Mouse (Mus musculus) stomach, postnatal 0 days (tissue): ENCODE results near the gene Atp5k. TPM values are rescaled to one million over a fixed set of nuclear protein-coding genes. Genes with fewer than 3 reads are reported as not detected.

ENCODE experiments used
- ATAC-seq: fragments of 200-750 bp; cut with Nextera tagmentation; 2 replicates; pipeline ENCODE4 v1.8.0; 2017; ENCODE audit not compliant: low FRiP score, low TSS enrichment
- DNase-seq: peaks from one replicate; pipeline ENCODE4 v3.0.0-alpha.2; 2016; ENCODE audit warnings: low spot score
- H3K27ac ChIP-seq: fragments of 300-500 bp; sonication (generic); replicated peaks from 2 replicates; pipeline ENCODE4 v1.5.1; 2014; ENCODE audit warnings: mild to moderate bottlenecking, control low read depth
- H3K27me3 ChIP-seq: fragments of 300-500 bp; sonication (generic); 2 replicates; pipeline ENCODE4 v1.6.1; 2014; ENCODE audit warnings: low read length; ENCODE audit not compliant: control insufficient read depth, insufficient read depth
- H3K36me3 ChIP-seq: fragments of 300-500 bp; sonication (generic); 2 replicates; pipeline ENCODE4 v1.6.1; 2014; ENCODE audit warnings: low read length, mixed read lengths; ENCODE audit not compliant: control insufficient read depth, insufficient read depth
- H3K4me1 ChIP-seq: fragments of 300-500 bp; sonication (generic); replicated peaks from 2 replicates; pipeline ENCODE4 v1.6.1; 2014; ENCODE audit warnings: antibody characterized with exemption; ENCODE audit not compliant: control insufficient read depth, insufficient read depth
- H3K4me2 ChIP-seq: fragments of 300-500 bp; sonication (generic); replicated peaks from 2 replicates; pipeline ENCODE4 v1.6.1; 2014; ENCODE audit warnings: low read depth, mild to moderate bottlenecking, control low read depth, moderate library complexity
- H3K4me3 ChIP-seq: fragments of 300-500 bp; sonication (generic); 2 replicates; pipeline ENCODE4 v1.5.1; 2014; ENCODE audit warnings: low read depth, low read length, control low read depth
- H3K9ac ChIP-seq: fragments of 300-500 bp; sonication (generic); 2 replicates; pipeline ENCODE4 v1.6.1; 2014; ENCODE audit warnings: mild to moderate bottlenecking, low read length, control low read depth, mixed read lengths
- H3K9me3 ChIP-seq: fragments of 300-500 bp; sonication (generic); 2 replicates; pipeline ENCODE4 v1.6.1; 2016; ENCODE audit warnings: low read length; ENCODE audit not compliant: control insufficient read depth
- CTCF ChIP-seq: IDR thresholded peaks from 2 replicates; pipeline ENCODE4 v1.5.1; 2016; ENCODE audit warnings: antibody characterized with exemption, low read depth, mild to moderate bottlenecking, moderate library complexity
- EP300 ChIP-seq: optimal IDR thresholded peaks from 2 replicates; pipeline ENCODE3; 2016; ENCODE audit warnings: antibody characterized with exemption
- WGBS: fragments of 180-500 bp; shearing (Covaris S2); extraction: QIAGEN DNeasy Blood & Tissue Kit; methylation state at CpG from one replicate; pipeline ENCODE4 v1.1.7; 2014; 5-methylcytosine and 5-hydroxymethylcytosine counted together
- polyA plus RNA-seq: library from polyadenylated mRNA; unstranded; fragments of >200 nt; fragmentation: Nextera tagmentation; extraction: Ambion mirVana; gene quantifications from 2 replicates; pipeline ENCODE4 v1.2.1, GENCODE M21; 2015

Atp5k gene
- polyA plus RNA-seq, 1 experiment from 2014 or later: 641 TPM

- ATAC-seq: no peak
- H3K4me2 ChIP-seq: no peak overlapping the region
- DNase-seq: no peak
- no peak overlapping the region for H3K27ac ChIP-seq
- no peaks in the 10 kb centered on the region for H3K4me1 ChIP-seq
- no peaks in the 10 kb centered on the region for H3K36me3 ChIP-seq
- TF ChIP-seq CTCF: no peak
- TF ChIP-seq EP300: no peak
- no peak overlapping the region for H3K4me3 ChIP-seq
- no peak overlapping the region for H3K9ac ChIP-seq
- no peaks in the 10 kb centered on the region for H3K9me3 ChIP-seq
- 72% methylated on average over 3 of the region's 3 CpGs for WGBS
- no peaks in the 10 kb centered on the region for H3K27me3 ChIP-seq
Observed at GRCm38 (mm10) chr5:108422741-108423140, 11.5 kb downstream of the Atp5k start.

- no peak for ATAC-seq
- Histone ChIP-seq H3K9me3 (no peaks in the 10 kb centered on the region), H3K27me3 (no peaks in the 10 kb centered on the region), H3K27ac (no peak overlapping the region), H3K4me2 (no peak overlapping the region), H3K9ac (no peak overlapping the region), H3K36me3 (no peaks in the 10 kb centered on the region), H3K4me1 (no peaks in the 10 kb centered on the region), H3K4me3 (no peak overlapping the region)
- DNase-seq: no peak
- 73% methylated on average over 2 of the region's 2 CpGs for WGBS
- TF ChIP-seq CTCF (no peak), EP300 (no peak)
Observed at GRCm38 (mm10) chr5:108414711-108415110, 19.5 kb downstream of the Atp5k start.

GRCm38 (mm10) chr5:108406977-108407376 lies 27.3 kb downstream of the Atp5k start:
- Histone ChIP-seq H3K9me3 (no peaks in the 10 kb centered on the region), H3K36me3 (no peaks in the 10 kb centered on the region), H3K27me3 (no peaks in the 10 kb centered on the region), H3K4me3 (no peak overlapping the region), H3K27ac (no peak overlapping the region), H3K4me1 (no peaks in the 10 kb centered on the region), H3K4me2 (no peak overlapping the region), H3K9ac (no peak overlapping the region)
- no peak for TF ChIP-seq EP300
- TF ChIP-seq CTCF: no peak
- DNase-seq: no peak
- 63% methylated on average over 2 of the region's 2 CpGs for WGBS
- no peak for ATAC-seq

GRCm38 (mm10) chr5:108405460-108405859 lies 28.8 kb downstream of the Atp5k start:
- DNase-seq (no peak), ATAC-seq (no peak)
- Histone ChIP-seq H3K27ac (no peak overlapping the region), H3K4me2 (no peak overlapping the region), H3K4me3 (no peak overlapping the region), H3K36me3 (no peaks in the 10 kb centered on the region), H3K27me3 (no peaks in the 10 kb centered on the region), H3K4me1 (no peaks in the 10 kb centered on the region), H3K9ac (no peak overlapping the region), H3K9me3 (no peaks in the 10 kb centered on the region)
- 68% methylated on average over 1 of the region's 1 CpGs for WGBS
- TF ChIP-seq EP300 (no peak), CTCF (no peak)

- Histone ChIP-seq H3K27me3 (no peaks in the 10 kb centered on the region), H3K36me3 (no peaks in the 10 kb centered on the region), H3K4me2 (no peak overlapping the region), H3K27ac (no peak overlapping the region), H3K9ac (no peak overlapping the region), H3K4me1 (no peaks in the 10 kb centered on the region), H3K9me3 (no peaks in the 10 kb centered on the region), H3K4me3 (no peak overlapping the region)
- TF ChIP-seq EP300 (no peak), CTCF (no peak)
- WGBS: 71% methylated on average over 4 of the region's 4 CpGs
- DNase-seq (no peak), ATAC-seq (no peak)
Observed at GRCm38 (mm10) chr5:108403453-108403852, 30.8 kb downstream of the Atp5k start.

- Histone ChIP-seq H3K27me3 (no peaks in the 10 kb centered on the region), H3K4me1 (no peaks in the 10 kb centered on the region), H3K4me2 (no peak overlapping the region), H3K4me3 (no peak overlapping the region), H3K27ac (no peak overlapping the region), H3K9me3 (no peaks in the 10 kb centered on the region), H3K36me3 (no peaks in the 10 kb centered on the region), H3K9ac (no peak overlapping the region)
- TF ChIP-seq EP300 (no peak), CTCF (no peak)
- ATAC-seq (no peak), DNase-seq (no peak)
- 62% methylated on average over 3 of the region's 3 CpGs for WGBS
Observed at GRCm38 (mm10) chr5:108389744-108390143, 44.5 kb downstream of the Atp5k start.
